Comparison of ENCODE assay signal across 12 mouse cellular contexts in the genomic region with DNA sequence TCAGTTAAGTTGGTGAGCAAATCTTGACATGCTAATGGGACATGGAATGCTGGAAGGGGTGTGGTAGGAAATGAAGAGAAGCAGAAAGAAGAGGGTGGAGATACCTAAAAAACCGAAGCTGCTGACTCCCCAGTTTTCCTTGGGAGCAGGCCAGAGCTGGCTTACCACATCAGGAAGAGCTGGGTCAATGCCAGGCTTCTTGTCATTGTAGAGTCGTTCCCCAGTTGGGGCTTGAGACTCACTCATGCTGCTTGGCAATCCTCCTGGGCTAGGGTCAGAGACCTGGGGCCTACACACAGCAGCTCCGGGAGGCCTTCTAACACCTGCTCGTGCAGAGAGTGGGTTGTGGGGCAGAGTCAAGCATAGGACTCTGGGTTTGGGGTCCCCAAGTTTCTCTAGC. TPM values are rescaled to one million over a fixed set of nuclear protein-coding genes. Genes with fewer than 3 reads are reported as not detected.
DNase-seq lines count a peak whose midpoint lies in the region; ATAC-seq and TF ChIP-seq lines count a peak whose summit lies in the region.
"Had no signal": no experiment of that assay in that cellular context is flagged by ENCODE, and none has a peak within 500 bp of the region (broad histone marks: within the 10 kb centered on the region; RNA-seq: fewer than 3 reads in every experiment).

No protein-coding gene starts in this region.

- no peaks in the 10 kb centered on the region for H3K36me3 ChIP-seq in kidney, adult 2 months (ENCODE audit: control insufficient read depth, insufficient read depth, low read length)
- H3K36me3 ChIP-seq: embryonic facial prominence, embryonic 12.5 days had no signal

- no peak overlapping the region for H3K27ac ChIP-seq in kidney, adult 2 months (ENCODE audit: insufficient read depth, low read depth, low read length)
- H3K27ac ChIP-seq: embryonic facial prominence, embryonic 12.5 days had no signal

- no peak for TF ChIP-seq POLR2A in kidney, adult 2 months (IDR thresholded peaks at IDR 0.05; ENCODE audit: low read depth, low read length)

- no peak for TF ChIP-seq CTCF in kidney, adult 2 months (conservative IDR thresholded peaks at IDR 0.05; ENCODE audit: insufficient read depth, insufficient read length, low read depth, low read length)

- intact Hi-C loops in heart, postnatal 14 days (cut with DNase I): loop anchor here (5.0 kb wide), 1 partner anchor 81 kb away; the partner anchor contains the start of gene Dsp

- WGBS in kidney, adult 2 months: 29% methylated on average over 4 of the region's 4 CpGs

- no peaks in the 10 kb centered on the region for H3K27me3 ChIP-seq in kidney, adult 2 months (replicated peaks; ENCODE audit: control insufficient read depth, insufficient read depth, low read length)
- H3K27me3 ChIP-seq: embryonic facial prominence, embryonic 12.5 days had no signal

- no peaks in the 10 kb centered on the region for H3K4me1 ChIP-seq in kidney, adult 2 months (ENCODE audit: control insufficient read depth, insufficient read depth, low read length)
- H3K4me1 ChIP-seq: embryonic facial prominence, embryonic 12.5 days had no signal

- H3K4me3 ChIP-seq in kidney, adult 2 months (ENCODE audit: insufficient read depth, low read depth, low read length): no peak overlapping the region
- H3K4me3 ChIP-seq: embryonic facial prominence, embryonic 12.5 days; megakaryocyte, embryonic 14.5 days had no signal

- ATAC-seq in inflammation-experienced regulatory T-cells, adult 6 months: no peak

- peak; percentile 53 for DNase-seq in kidney, adult 2 months
- DNase-seq in kidney, postnatal 4 days: no peak
- DNase-seq in 3T3-L1 (ENCODE audit: low read depth, low spot score): peak; percentile 79
- peak; percentile 75 for DNase-seq in adrenal gland, postnatal 10 days
- DNase-seq in heart, postnatal 14 days: peak; percentile 30 to 54
- no peak for DNase-seq in yolk sac, embryonic 10.5 days (ENCODE audit: low spot score)
- no peak for DNase-seq in thymus, postnatal 4 days
- DNase-seq: cerebellum, adult 9-10 months; gastrocnemius, postnatal 36 days had no signal

RNA-seq across cellular contexts. Expression of gene Cage1, which starts 34.1 kb away (rescaled TPM):
- polyA plus RNA-seq in kidney, adult 2 months (2012; rRNA removed): 0.23 and 0.28 TPM in 2 replicates
- 1 to 10 TPM; 3.5 to 6.2 TPM for total RNA-seq in adrenal gland, postnatal 10 days (2021)
- 1 to 10 TPM; 1.3 to 1.4 TPM for total RNA-seq in heart, postnatal 14 days (2021)
- polyA plus RNA-seq in inflammation-experienced regulatory T-cells, adult 6 months (2017; shearing (Covaris generic)): 1 to 10 TPM; 1.1 to 3.9 (median 1.5) TPM

RNA-seq across cellular contexts. Expression of gene Riok1, which starts 34.1 kb away (rescaled TPM):
- 7.6 and 8.0 TPM in 2 replicates for polyA plus RNA-seq in kidney, adult 2 months (2012; rRNA removed)
- total RNA-seq in adrenal gland, postnatal 10 days (2021): 10 to 100 TPM; 31.2 to 31.4 TPM
- 10 to 100 TPM; 11.7 to 14.2 TPM for total RNA-seq in heart, postnatal 14 days (2021)
- 100 to 1,000 TPM in 1 of 3 experiments, 10 to 100 TPM in 2; 86.6 to 129 (median 91.8) TPM for polyA plus RNA-seq in inflammation-experienced regulatory T-cells, adult 6 months (2017; shearing (Covaris generic))

Comparison
In these comparisons a context has a peak if more than half of its experiments do, and no peak if none do; other contexts are left out.
1. DNase-seq: peak in kidney, adult 2 months (single experiment), 3T3-L1 (single experiment), adrenal gland, postnatal 10 days (single experiment) and heart, postnatal 14 days (2 of 2); none in kidney, postnatal 4 days (0 of 2), yolk sac, embryonic 10.5 days (single experiment) and thymus, postnatal 4 days (single experiment).